Mouse (Mus musculus) hindbrain, embryonic 14.5 days (tissue): ENCODE data around the gene Cdk14. TPM values are rescaled to one million over a fixed set of nuclear protein-coding genes. Genes with fewer than 3 reads are reported as not detected.

Source experiments
- ATAC-seq: fragments of 200-750 bp; cut with Nextera tagmentation; 2 replicates; pipeline ENCODE4 v1.8.0; 2017; ENCODE audit warnings: moderate number of reproducible peaks, mild to moderate bottlenecking, moderate TSS enrichment, moderate library complexity; ENCODE audit not compliant: low FRiP score
- DNase-seq: peaks from one replicate; pipeline ENCODE4 v3.0.0-alpha.2; 2015; ENCODE audit warnings: low spot score
- H3K27ac ChIP-seq: fragments of 300-500 bp; sonication (generic); 2 replicates; pipeline ENCODE4 v1.5.1; 2014; ENCODE audit warnings: mild to moderate bottlenecking, moderate library complexity
- H3K27me3 ChIP-seq: fragments of 300-500 bp; sonication (generic); 2 replicates; pipeline ENCODE4 v1.6.1; 2014; ENCODE audit warnings: mild to moderate bottlenecking, low read length, mixed read lengths; ENCODE audit not compliant: control insufficient read depth, insufficient read depth
- H3K36me3 ChIP-seq: fragments of 300-500 bp; sonication (generic); replicated peaks from 2 replicates; pipeline ENCODE4 v1.6.1; 2014; ENCODE audit not compliant: control insufficient read depth, insufficient read depth
- H3K4me1 ChIP-seq: fragments of 300-500 bp; sonication (generic); replicated peaks from 2 replicates; pipeline ENCODE4 v1.6.1; 2014; ENCODE audit warnings: antibody characterized with exemption, low read length, mixed read lengths; ENCODE audit not compliant: control insufficient read depth, insufficient read depth
- H3K4me2 ChIP-seq: fragments of 300-500 bp; sonication (generic); replicated peaks from 2 replicates; pipeline ENCODE4 v1.6.1; 2014; ENCODE audit warnings: mild to moderate bottlenecking, moderate library complexity
- H3K4me3 ChIP-seq: fragments of 300-500 bp; sonication (generic); replicated peaks from 2 replicates; pipeline ENCODE4 v1.5.1; 2014; ENCODE audit warnings: mild to moderate bottlenecking, low read length
- H3K9ac ChIP-seq: fragments of 300-500 bp; sonication (generic); 2 replicates; pipeline ENCODE4 v1.6.1; 2014
- H3K9me3 ChIP-seq: fragments of 300-500 bp; sonication (generic); 2 replicates; pipeline ENCODE4 v1.6.1; 2016; ENCODE audit warnings: low read length; ENCODE audit not compliant: control insufficient read depth
- WGBS: fragments of 180-500 bp; shearing (Covaris S2); extraction: QIAGEN DNeasy Blood & Tissue Kit; methylation state at CpG from one replicate; pipeline ENCODE4 v1.1.7; 2014; 5-methylcytosine and 5-hydroxymethylcytosine counted together
- polyA plus RNA-seq: library from polyadenylated mRNA; unstranded; fragments of >200 nt; fragmentation: Nextera tagmentation; extraction: Ambion mirVana; gene quantifications from 2 replicates; pipeline ENCODE4 v1.2.1, GENCODE M21; 2014

The Cdk14 gene
- polyA plus RNA-seq, 1 experiment from 2014 or later: 55.6 TPM

DNA sequence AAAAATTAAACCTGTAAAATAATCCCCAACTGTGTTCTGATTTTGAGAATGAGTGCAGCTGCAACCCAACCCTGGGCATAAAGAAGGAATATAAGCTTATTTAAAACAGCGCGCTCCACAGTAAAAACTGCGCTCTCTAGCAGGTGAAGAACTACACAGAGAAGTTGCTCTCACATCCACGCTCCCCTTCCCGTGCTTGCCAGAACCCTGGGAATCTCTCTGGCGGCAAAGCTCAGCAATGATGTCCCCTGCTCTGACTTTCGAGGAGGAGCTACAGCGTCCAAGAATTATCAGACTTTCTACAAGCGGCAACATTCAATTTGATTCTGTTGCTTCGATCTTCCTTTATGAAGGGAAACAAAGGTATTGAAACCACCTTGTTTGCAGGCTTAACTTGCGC, 387.7 kb downstream of the Cdk14 start:
- Histone ChIP-seq H3K9ac (no peak overlapping the region; the same call in 1 of the 2 replicates), H3K27ac (peak overlapping the region; percentile 75), H3K27me3 (no peaks in the 10 kb centered on the region), H3K36me3 (no peaks in the 10 kb centered on the region), H3K4me2 (0 out of 2 replicates have a peak overlapping the region, but pooled peaks have one; percentile 15), H3K4me1 (peaks cover 17% of the 10 kb centered on the region), H3K9me3 (no peaks in the 10 kb centered on the region), H3K4me3 (no peak overlapping the region)
- 63% methylated on average over 11 of the region's 11 CpGs for WGBS
- DNase-seq: no peak
- ATAC-seq: no peak

DNA sequence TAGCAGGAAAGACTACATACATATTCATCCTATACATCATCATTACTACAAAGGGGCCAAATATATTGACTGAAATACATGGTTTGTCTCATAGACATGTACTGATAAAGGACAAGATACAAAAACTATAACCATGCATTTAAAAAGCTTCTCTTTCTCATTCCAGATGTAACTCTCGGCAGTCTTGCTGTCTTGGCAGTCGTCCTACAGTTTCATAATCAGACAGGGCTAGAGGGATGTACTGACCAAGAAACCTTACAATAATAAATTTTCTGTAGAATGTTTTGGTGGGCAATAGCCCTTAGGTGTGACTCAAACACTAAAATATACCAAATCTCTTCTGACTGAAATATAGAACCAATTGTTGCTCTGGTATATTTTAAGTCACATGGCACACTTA, 389.7 kb downstream of the Cdk14 start:
- ATAC-seq (no peak), DNase-seq (no peak)
- Histone ChIP-seq H3K4me2 (no peak overlapping the region), H3K27me3 (no peaks in the 10 kb centered on the region), H3K4me3 (no peak overlapping the region), H3K27ac (no peak overlapping the region), H3K4me1 (peaks cover 17% of the 10 kb centered on the region), H3K36me3 (no peaks in the 10 kb centered on the region), H3K9me3 (no peaks in the 10 kb centered on the region), H3K9ac (no peak overlapping the region)
- 83% methylated on average over 2 of the region's 2 CpGs for WGBS

GRCm38 (mm10) chr5:5018959-5019358, 401.2 kb downstream of the Cdk14 start:
- H3K4me2 ChIP-seq: no peak overlapping the region
- no peaks in the 10 kb centered on the region for H3K36me3 ChIP-seq
- no peak for ATAC-seq
- 63% methylated on average over 3 of the region's 3 CpGs for WGBS
- H3K4me1 ChIP-seq: no peaks in the 10 kb centered on the region
- no peak overlapping the region for H3K27ac ChIP-seq
- no peak overlapping the region for H3K9ac ChIP-seq
- no peaks in the 10 kb centered on the region for H3K9me3 ChIP-seq
- no peak overlapping the region for H3K4me3 ChIP-seq
- DNase-seq: no peak
- no peaks in the 10 kb centered on the region for H3K27me3 ChIP-seq

- Histone ChIP-seq H3K4me2 (no peak overlapping the region), H3K27ac (no peak overlapping the region), H3K4me1 (no peaks in the 10 kb centered on the region), H3K4me3 (no peak overlapping the region), H3K9ac (no peak overlapping the region), H3K36me3 (no peaks in the 10 kb centered on the region), H3K9me3 (no peaks in the 10 kb centered on the region), H3K27me3 (no peaks in the 10 kb centered on the region)
- ATAC-seq (no peak), DNase-seq (no peak)
- WGBS: 79% methylated on average over 2 of the region's 2 CpGs
Measured at GRCm38 (mm10) chr5:5018242-5018641, 401.9 kb downstream of the Cdk14 start.

- Histone ChIP-seq H3K27me3 (no peaks in the 10 kb centered on the region), H3K4me3 (no peak overlapping the region), H3K36me3 (no peaks in the 10 kb centered on the region), H3K9me3 (no peaks in the 10 kb centered on the region), H3K4me1 (no peaks in the 10 kb centered on the region), H3K27ac (no peak overlapping the region), H3K9ac (no peak overlapping the region), H3K4me2 (no peak overlapping the region)
- ATAC-seq (no peak), DNase-seq (no peak)
- 92% methylated on average over 3 of the region's 3 CpGs for WGBS
Measured at GRCm38 (mm10) chr5:5013783-5014182, 406.3 kb downstream of the Cdk14 start.

DNA sequence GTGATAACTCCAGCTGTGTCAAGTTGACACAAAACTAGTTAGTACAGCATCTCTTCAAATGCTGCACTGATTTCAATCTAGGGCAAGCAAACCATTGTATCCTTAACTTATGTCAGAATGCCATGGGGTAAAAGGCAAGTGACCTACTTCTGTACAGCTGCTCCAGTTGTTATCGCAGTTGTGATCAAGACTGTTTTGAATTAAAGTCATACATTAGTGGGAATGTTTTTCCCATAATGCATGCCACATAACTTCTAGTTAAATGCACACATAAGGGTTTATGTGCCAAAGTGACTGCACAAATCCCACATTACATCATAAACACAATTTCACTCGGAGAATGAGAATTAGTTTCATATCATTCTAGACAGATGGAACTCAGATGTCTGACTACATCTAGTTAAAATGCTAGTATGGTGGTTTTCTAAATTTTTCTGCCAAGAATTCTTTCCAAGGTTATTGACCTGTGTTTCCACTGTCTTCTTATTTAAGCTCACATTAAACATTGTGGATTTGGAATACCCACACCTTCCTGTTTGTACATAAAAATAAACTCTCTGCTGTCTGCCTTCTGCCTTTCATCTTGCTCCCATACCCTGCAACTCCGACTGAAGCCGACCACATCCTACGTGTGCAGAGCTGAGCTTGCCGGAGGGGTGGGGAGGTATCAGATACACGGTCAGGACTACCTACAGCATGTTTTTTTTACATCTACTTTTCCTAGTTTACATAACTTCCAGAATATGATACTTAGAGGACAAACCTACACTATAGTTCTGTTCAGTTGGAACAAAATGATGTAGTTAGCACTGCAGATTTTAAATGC, 407.4 kb downstream of the Cdk14 start:
- Histone ChIP-seq H3K4me3 (no peak overlapping the region), H3K9ac (no peak overlapping the region), H3K36me3 (no peaks in the 10 kb centered on the region), H3K27ac (no peak overlapping the region), H3K4me1 (peaks cover 8% of the 10 kb centered on the region), H3K4me2 (no peak overlapping the region), H3K27me3 (no peaks in the 10 kb centered on the region), H3K9me3 (no peaks in the 10 kb centered on the region)
- DNase-seq (no peak), ATAC-seq (no peak)
- WGBS: 85% methylated on average over 7 of the region's 7 CpGs

DNA sequence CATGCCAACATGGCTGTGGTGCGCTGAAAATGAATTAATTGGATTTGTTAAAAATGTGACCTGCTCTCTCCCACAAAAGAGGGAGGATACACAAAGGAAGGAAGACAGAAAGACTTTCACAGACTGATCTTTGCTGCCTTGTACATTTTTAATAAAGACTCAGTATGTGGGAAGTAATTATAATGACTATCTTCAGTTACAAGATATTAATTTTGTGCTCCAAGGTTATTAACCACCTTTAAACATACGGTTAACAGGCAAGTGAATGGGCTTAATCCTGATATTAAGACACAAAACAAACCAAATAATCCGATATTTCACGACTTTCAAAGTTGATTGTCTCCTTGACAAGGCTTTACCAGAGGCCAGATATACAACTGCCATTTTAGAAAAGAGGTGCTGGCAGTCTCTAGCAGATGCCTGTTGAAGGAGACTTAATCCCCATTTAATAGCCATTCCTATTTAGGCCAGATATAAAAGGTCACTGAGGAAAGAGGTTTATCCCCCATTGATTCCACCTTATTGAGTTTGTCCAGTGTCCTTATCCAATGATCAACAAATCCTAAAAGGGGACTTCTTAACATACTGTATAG, 411.9 kb downstream of the Cdk14 start:
- H3K27me3 ChIP-seq: no peaks in the 10 kb centered on the region
- WGBS: 70% methylated on average over 4 of the region's 4 CpGs

GRCm38 (mm10) chr5:5007489-5008152, 412.5 kb downstream of the Cdk14 start:
- Histone ChIP-seq H3K4me2 (0 out of 2 replicates have a peak overlapping the region, but pooled peaks have one; percentile 4), H3K9me3 (no peaks in the 10 kb centered on the region), H3K4me1 (peaks cover 11% of the 10 kb centered on the region), H3K27me3 (no peaks in the 10 kb centered on the region), H3K36me3 (no peaks in the 10 kb centered on the region), H3K4me3 (no peak overlapping the region), H3K9ac (peak overlapping the region; percentile 6; the same call in 1 of the 2 replicates), H3K27ac (peak overlapping the region; percentile 56)
- DNase-seq (no peak), ATAC-seq (peak; percentile 56)
- 62% methylated on average over 15 of the region's 15 CpGs for WGBS

More for the DNA sequence above, 411.9 kb downstream of the Cdk14 start:
- ATAC-seq: no peak
- no peak overlapping the region for H3K4me3 ChIP-seq
- no peak overlapping the region for H3K9ac ChIP-seq
- H3K9me3 ChIP-seq: no peaks in the 10 kb centered on the region
- peak overlapping the region; percentile 56 for H3K27ac ChIP-seq
- no peak for DNase-seq
- 0 out of 2 replicates have a peak overlapping the region, but pooled peaks have one; percentile 4 for H3K4me2 ChIP-seq
- peaks cover 11% of the 10 kb centered on the region for H3K4me1 ChIP-seq
- no peaks in the 10 kb centered on the region for H3K36me3 ChIP-seq

DNA sequence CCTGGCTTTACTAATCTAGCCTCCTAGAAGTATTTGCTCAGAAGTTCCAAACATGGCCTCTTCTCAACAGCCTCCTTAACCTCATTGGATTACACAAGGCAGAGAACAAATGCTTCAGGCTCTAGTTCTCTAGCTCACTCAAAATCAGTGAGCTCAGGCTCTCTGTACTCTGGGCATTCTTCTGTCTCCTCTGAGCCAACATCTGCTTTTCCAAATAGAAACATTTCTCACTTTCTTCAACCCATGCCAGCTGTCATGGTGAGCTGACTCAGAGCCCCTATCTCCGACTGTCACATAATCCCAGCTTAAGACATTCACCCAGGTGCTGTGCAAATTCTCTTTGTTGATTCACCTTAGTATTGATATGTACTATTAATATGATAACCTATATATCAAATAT, 414.5 kb downstream of the Cdk14 start:
- ATAC-seq: no peak
- DNase-seq: no peak

More for the DNA sequence above, 414.5 kb downstream of the Cdk14 start:
- no peak overlapping the region for H3K27ac ChIP-seq
- no peak overlapping the region for H3K4me3 ChIP-seq
- H3K9me3 ChIP-seq: no peaks in the 10 kb centered on the region
- no peaks in the 10 kb centered on the region for H3K27me3 ChIP-seq
- H3K4me1 ChIP-seq: peaks cover 11% of the 10 kb centered on the region
- H3K36me3 ChIP-seq: no peaks in the 10 kb centered on the region
- no peak overlapping the region for H3K4me2 ChIP-seq
- 88% methylated on average over 1 of the region's 1 CpGs for WGBS
- no peak overlapping the region for H3K9ac ChIP-seq
